Mouse (Mus musculus): ENCODE data around the gene Ewsr1. TPM values are rescaled to one million over a fixed set of nuclear protein-coding genes. Genes with fewer than 3 reads are reported as not detected.

Ewsr1 gene
- total and polyA plus RNA-seq, 3 experiments, result 399 to 1,267 (median 418) TPM

- TF ChIP-seq ELF1 (IDR thresholded peaks at IDR 0.05; ENCODE audit: low read depth, low read length), result no peak; the same call in 1 of the 2 replicates
- TF ChIP-seq ZMIZ1 (IDR thresholded peaks at IDR 0.05; ENCODE audit: low read depth, low read length), result no peak
- TF ChIP-seq CTCF (conservative IDR thresholded peaks at IDR 0.05 in 1 of 2, IDR thresholded peaks at IDR 0.05 in 1 of 2; ENCODE audit: low read depth in 2 of 2, low read length in 2 of 2), result peak in 1 of 2 experiments; percentile 30; a peak in 1 of 4 replicates
- TF ChIP-seq UBTF (IDR thresholded peaks at IDR 0.05; ENCODE audit: low read depth, low read length), result peak; percentile 71; the same call in 1 of the 2 replicates
- TF ChIP-seq MXI1 (IDR thresholded peaks at IDR 0.05; ENCODE audit: low read depth, low read length), result peak; percentile 43; the same call in 1 of the 2 replicates
- no peak; the same call in 1 of the 2 replicates for TF ChIP-seq SMC3 (IDR thresholded peaks at IDR 0.05; ENCODE audit: low read depth, low read length)
- no peak for TF ChIP-seq KAT2A (IDR thresholded peaks at IDR 0.05; ENCODE audit: insufficient replicate concordance, low read length)
- no peak for TF ChIP-seq ETS1 (conservative IDR thresholded peaks at IDR 0.05; ENCODE audit: low read depth, low read length)
- 0 out of 2 replicates have a peak, but pooled peaks have one; percentile 31 for TF ChIP-seq BHLHE40 (IDR thresholded peaks at IDR 0.05; ENCODE audit: low read depth, low read length)
- peak; percentile 68 for TF ChIP-seq MAX (IDR thresholded peaks at IDR 0.05; ENCODE audit: low read length)
Observed at GRCm38 (mm10) chr11:5055945-5056938, 42.8 kb downstream of the Ewsr1 start (continued).

GRCm38 (mm10) chr11:5054874-5055273 is 44.2 kb downstream of the Ewsr1 start:
- H3K4me1 ChIP-seq (ENCODE audit: control insufficient read depth in 1 of 2, insufficient read depth in 2 of 2), result peaks cover 22 to 52% of the 10 kb centered on the region in 2 experiments
- no peaks in the 10 kb centered on the region for H3K79me2 ChIP-seq (replicated peaks; ENCODE audit: control insufficient read depth, extremely low read depth, insufficient read depth, poor library complexity, severe bottlenecking)
- peaks cover 0 to 4% of the 10 kb centered on the region in 2 experiments for H3K36me3 ChIP-seq (replicated peaks in 1 of 2; ENCODE audit: control insufficient read depth in 1 of 2, insufficient read depth in 1 of 2, low read length in 1 of 2)
- in situ Hi-C loops (cut with MboI; ENCODE audit: low pct_ligation_motif_present, low pct_unique_long_range_greater_than_20kb, low sequenced_read_pairs), result no loop called here
- no peaks in the 10 kb centered on the region for H3K9me3 ChIP-seq (replicated peaks; ENCODE audit: low read length)
- dilution Hi-C loops (cut with MboI; ENCODE audit: extremely low pct_ligation_motif_present, extremely low pct_unique_long_range_greater_than_20kb, low sequenced_read_pairs), result no loop called here
- no peak overlapping the region for H3K4me2 ChIP-seq (ENCODE audit: insufficient read depth, low read depth, poor library complexity, severe bottlenecking)
- H3K4me3 ChIP-seq (replicated peaks in 1 of 3; ENCODE audit: low read depth in 2 of 3, low read length in 2 of 3, poor library complexity in 1 of 3), result no peak overlapping the region
- H3K27me3 ChIP-seq (replicated peaks), result peaks cover 8% of the 10 kb centered on the region
- no peak overlapping the region for H3K9ac ChIP-seq (ENCODE audit: insufficient read depth, low read depth)
- H3K27ac ChIP-seq (ENCODE audit: insufficient read depth, low read depth), result no peak overlapping the region
- DNase-seq (ENCODE audit: extremely low read depth), result no peak
- TF ChIP-seq MAX (IDR thresholded peaks at IDR 0.05; ENCODE audit: low read length), result peak; percentile 15; the same call in 1 of the 2 replicates
- TF ChIP-seq SIN3A (IDR thresholded peaks at IDR 0.05; ENCODE audit: low read length), result no peak

DNA sequence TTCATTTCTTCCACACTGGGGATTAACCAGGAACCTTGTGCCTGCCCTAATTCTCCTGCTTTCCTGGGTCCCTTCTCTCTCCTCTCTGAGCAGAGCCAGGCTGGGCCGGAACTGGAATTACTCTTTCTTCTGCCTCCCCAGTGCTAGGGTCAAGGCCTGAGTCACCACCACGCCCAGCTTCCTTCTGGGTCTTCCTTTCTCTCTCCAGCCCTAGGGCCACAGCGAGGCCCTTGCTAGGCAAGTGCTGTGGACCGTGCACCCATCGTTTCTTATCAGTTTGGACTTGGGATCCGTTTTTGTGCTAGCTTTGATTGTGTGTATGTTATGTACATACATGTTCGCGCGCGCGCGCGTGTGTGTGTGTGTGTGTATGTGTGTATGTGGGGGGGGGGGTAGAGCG is 44.9 kb downstream of the Ewsr1 start:
- H3K36me3 ChIP-seq (replicated peaks in 1 of 2; ENCODE audit: control insufficient read depth in 1 of 2, insufficient read depth in 1 of 2, low read length in 1 of 2), result no peaks in the 10 kb centered on the region
- DNase-seq (ENCODE audit: extremely low read depth), result no peak
- peaks cover 2% of the 10 kb centered on the region for H3K27me3 ChIP-seq (replicated peaks)
- no peaks in the 10 kb centered on the region for H3K79me2 ChIP-seq (replicated peaks; ENCODE audit: control insufficient read depth, extremely low read depth, insufficient read depth, poor library complexity, severe bottlenecking)
- no peak overlapping the region for H3K9ac ChIP-seq (ENCODE audit: insufficient read depth, low read depth)
- no peaks in the 10 kb centered on the region for H3K9me3 ChIP-seq (replicated peaks; ENCODE audit: low read length)
- in situ Hi-C loops (cut with MboI; ENCODE audit: low pct_ligation_motif_present, low pct_unique_long_range_greater_than_20kb, low sequenced_read_pairs), result no loop called here
- peaks cover 15 to 45% of the 10 kb centered on the region in 2 experiments for H3K4me1 ChIP-seq (ENCODE audit: control insufficient read depth in 1 of 2, insufficient read depth in 2 of 2)
- dilution Hi-C loops (cut with MboI; ENCODE audit: extremely low pct_ligation_motif_present, extremely low pct_unique_long_range_greater_than_20kb, low sequenced_read_pairs), result no loop called here
- H3K4me2 ChIP-seq (ENCODE audit: insufficient read depth, low read depth, poor library complexity, severe bottlenecking), result no peak overlapping the region
- no peak overlapping the region for H3K4me3 ChIP-seq (replicated peaks in 1 of 3; ENCODE audit: low read depth in 2 of 3, low read length in 2 of 3, poor library complexity in 1 of 3)
- no peak for TF ChIP-seq TBP (conservative IDR thresholded peaks at IDR 0.05; ENCODE audit: low read depth, low read length)
- TF ChIP-seq MAZ (IDR thresholded peaks at IDR 0.05; ENCODE audit: low read depth, low read length), result no peak
- no peak for TF ChIP-seq TCF12 (IDR thresholded peaks at IDR 0.05; ENCODE audit: low read depth, low read length)
- no peak for TF ChIP-seq POLR2AphosphoS2 (IDR thresholded peaks at IDR 0.05; ENCODE audit: low read depth, low read length)
- no peak overlapping the region for H3K27ac ChIP-seq (ENCODE audit: insufficient read depth, low read depth)
